Mouse (Mus musculus): ENCODE results near the gene Phf21a.

- TF ChIP-seq CTCF (IDR thresholded peaks at IDR 0.05; ENCODE audit: low read depth, low read length) (no peak), EP300 (IDR thresholded peaks at IDR 0.05; ENCODE audit: insufficient read depth, low read depth, low read length) (no peak)
Observed at GRCm38 (mm10) chr2:92408309-92409045, 315.6 kb downstream of the Phf21a start.
